Comparison of ENCODE assay signal across 34 mouse cellular contexts in genomic region chr12:31239798-31240197, GRCm38 (mm10). TPM values are rescaled to one million over a fixed set of nuclear protein-coding genes. Genes with fewer than 3 reads are reported as not detected.
A peak's percentile ranks its signal among the peaks of the same experiment; 100 is the strongest.
DNase-seq lines count a peak whose midpoint lies in the region; ATAC-seq and TF ChIP-seq lines count a peak whose summit lies in the region.
"Had no signal": no experiment of that assay in that cellular context is flagged by ENCODE, and none has a peak within 500 bp of the region (broad histone marks: within the 10 kb centered on the region; RNA-seq: fewer than 3 reads in every experiment).

No protein-coding gene starts in this region.

- no peaks in the 10 kb centered on the region for H3K4me1 ChIP-seq in intestine, embryonic 16.5 days (ENCODE audit: control insufficient read depth, insufficient read depth, low read length)
- 0 out of 2 replicates have a peak, but pooled peaks cover 8% of the 10 kb centered on the region for H3K4me1 ChIP-seq in intestine, embryonic 15.5 days (replicated peaks)

- no peak overlapping the region for H3K9ac ChIP-seq in intestine, embryonic 16.5 days (ENCODE audit: low read depth, low read length)
- H3K9ac ChIP-seq in intestine, embryonic 15.5 days = no peak overlapping the region
- H3K9ac ChIP-seq: embryonic facial prominence, embryonic 12.5 days; embryonic facial prominence, embryonic 15.5 days; forebrain, postnatal 0 days; heart, embryonic 12.5 days; heart, embryonic 15.5 days; hindbrain, embryonic 14.5 days had no signal

- H3K27ac ChIP-seq in intestine, embryonic 16.5 days (ENCODE audit: low read length) = no peak overlapping the region
- H3K27ac ChIP-seq in intestine, embryonic 15.5 days = no peak overlapping the region
- no peak overlapping the region for H3K27ac ChIP-seq in left cerebral cortex, adult 2 months
- H3K27ac ChIP-seq: embryonic facial prominence, embryonic 12.5 days; embryonic facial prominence, embryonic 15.5 days; gastrocnemius, adult 2 months; heart, embryonic 15.5 days; hindbrain, embryonic 14.5 days; hindbrain, postnatal 0 days had no signal

- no peak overlapping the region for H3K4me2 ChIP-seq in intestine, embryonic 16.5 days (ENCODE audit: low read depth, low read length)
- H3K4me2 ChIP-seq in intestine, embryonic 15.5 days (replicated peaks) = no peak overlapping the region
- H3K4me2 ChIP-seq: embryonic facial prominence, embryonic 12.5 days; embryonic facial prominence, embryonic 15.5 days; heart, embryonic 12.5 days; heart, embryonic 15.5 days; hindbrain, embryonic 14.5 days had no signal

- H3K4me3 ChIP-seq in intestine, embryonic 16.5 days (ENCODE audit: low read length) = no peak overlapping the region
- H3K4me3 ChIP-seq in intestine, embryonic 15.5 days (replicated peaks) = no peak overlapping the region
- no peak overlapping the region for H3K4me3 ChIP-seq in left cerebral cortex, adult 2 months
- H3K4me3 ChIP-seq: embryonic facial prominence, embryonic 12.5 days; embryonic facial prominence, embryonic 15.5 days; gastrocnemius, adult 2 months; heart, embryonic 12.5 days; heart, embryonic 15.5 days had no signal

- WGBS in intestine, embryonic 16.5 days = 62% methylated on average over 4 of the region's 4 CpGs
- WGBS in intestine, embryonic 15.5 days = 63% methylated on average over 4 of the region's 4 CpGs

- peak; percentile 67 for ATAC-seq in intestine, embryonic 16.5 days
- ATAC-seq in intestine, embryonic 15.5 days = no peak
- ATAC-seq: CD4-positive, CD25-positive, alpha-beta regulatory T cell, adult 4 months; forebrain, embryonic 14.5 days; forebrain, postnatal 0 days; hindbrain, postnatal 0 days; inflammation-experienced regulatory T-cells, adult 6 months; Patski had no signal

- DNase-seq in cerebellum, adult 9-10 months = peak; percentile 13
- no peak for DNase-seq in cerebellum, adult 11 months
- DNase-seq in brain, adult 2 months (ENCODE audit: low read depth, low spot score) = peak; percentile 28
- DNase-seq in right cerebral cortex, adult 18-20 months = no peak
- DNase-seq in left cerebral cortex, adult 2 months (ENCODE audit: extremely low spot score in 1 of 2, low spot score in 2 of 2) = no peak
- DNase-seq: adrenal gland, postnatal 10 days; adrenal gland, postnatal 36 days; cerebellum, postnatal 14 days; forebrain, postnatal 0 days; gastrocnemius, adult 2 months; gastrocnemius, postnatal 14 days; heart, adult 18-20 months; heart, postnatal 10 days; heart, postnatal 4 days had no signal

- intact Hi-C loops in left cerebral cortex, adult 2 months (cut with DNase I) = no loop called here

- no peak for TF ChIP-seq CTCF in left cerebral cortex, adult 2 months (IDR thresholded peaks at IDR 0.05)

- no peaks in the 10 kb centered on the region for H3K36me3 ChIP-seq in intestine, embryonic 16.5 days (ENCODE audit: control insufficient read depth, insufficient read depth, low read length)
- no peaks in the 10 kb centered on the region for H3K36me3 ChIP-seq in intestine, embryonic 15.5 days
- H3K36me3 ChIP-seq: embryonic facial prominence, embryonic 12.5 days; embryonic facial prominence, embryonic 15.5 days; G1E; heart, embryonic 12.5 days; heart, embryonic 15.5 days had no signal

- H3K9me3 ChIP-seq in intestine, embryonic 16.5 days (ENCODE audit: control insufficient read depth, low read length) = no peaks in the 10 kb centered on the region
- no peaks in the 10 kb centered on the region for H3K9me3 ChIP-seq in intestine, embryonic 15.5 days
- H3K9me3 ChIP-seq: embryonic facial prominence, embryonic 12.5 days; embryonic facial prominence, embryonic 15.5 days; G1E; heart, embryonic 12.5 days; heart, embryonic 15.5 days had no signal

- H3K27me3 ChIP-seq in intestine, embryonic 16.5 days (replicated peaks; ENCODE audit: control insufficient read depth, insufficient read depth, low read length) = no peaks in the 10 kb centered on the region
- H3K27me3 ChIP-seq in intestine, embryonic 15.5 days (replicated peaks) = no peaks in the 10 kb centered on the region
- H3K27me3 ChIP-seq: embryonic facial prominence, embryonic 12.5 days; embryonic facial prominence, embryonic 15.5 days; heart, embryonic 12.5 days; heart, embryonic 15.5 days; Patski had no signal

RNA-seq across cellular contexts. Expression of gene Gm6993, which starts 0.8 kb away (rescaled TPM):
- polyA plus RNA-seq in intestine, embryonic 16.5 days (2015; fragmentation: Nextera tagmentation; extraction: Ambion mirVana) = not detected in 2 replicates
- polyA plus RNA-seq in intestine, embryonic 15.5 days (2015; fragmentation: Nextera tagmentation; extraction: Ambion mirVana) = not detected in 2 replicates
- total RNA-seq in left cerebral cortex, adult 2 months (2021) = not detected
- total RNA-seq: adrenal gland, adult 18-20 months; adrenal gland, postnatal 10 days; adrenal gland, postnatal 36 days; common myeloid progenitor, adult 5-6 weeks; forebrain, postnatal 0 days; G1E; gastrocnemius, adult 2 months; gastrocnemius, postnatal 14 days; gastrocnemius, postnatal 4 days; heart, adult 18-20 months; heart, postnatal 10 days; heart, postnatal 4 days; hindbrain, postnatal 0 days had no signal
- polyA plus RNA-seq: C2C12; CD4-positive, CD25-positive, alpha-beta regulatory T cell, adult 4 months; embryonic facial prominence, embryonic 12.5 days; embryonic facial prominence, embryonic 15.5 days; forebrain, embryonic 11.5 days; forebrain, embryonic 14.5 days; forebrain, postnatal 0 days; frontal cortex, adult 2 months; G1E; heart, embryonic 12.5 days; heart, embryonic 15.5 days; hindbrain, embryonic 11.5 days; hindbrain, embryonic 14.5 days; hindbrain, postnatal 0 days; inflammation-experienced regulatory T-cells, adult 6 months; Patski had no signal

RNA-seq across cellular contexts. Expression of gene Lamb1, which starts 25.2 kb away (rescaled TPM):
- 60.4 and 65.1 TPM in 2 replicates for polyA plus RNA-seq in intestine, embryonic 16.5 days (2015; fragmentation: Nextera tagmentation; extraction: Ambion mirVana)
- polyA plus RNA-seq in intestine, embryonic 15.5 days (2015; fragmentation: Nextera tagmentation; extraction: Ambion mirVana) = 73.5 and 81.3 TPM in 2 replicates
- total RNA-seq in left cerebral cortex, adult 2 months (2021) = 10 to 100 TPM; 16.8 to 17.1 TPM
- polyA plus RNA-seq: CD4-positive, CD25-positive, alpha-beta regulatory T cell, adult 4 months; G1E; inflammation-experienced regulatory T-cells, adult 6 months had no signal

Comparison
In these comparisons a context has a peak if more than half of its experiments do, and no peak if none do; other contexts are left out.
1. DNase-seq: peak in cerebellum, adult 9-10 months (single experiment) and brain, adult 2 months (single experiment); none in cerebellum, adult 11 months (single experiment), right cerebral cortex, adult 18-20 months (single experiment) and left cerebral cortex, adult 2 months (0 of 2).